Mouse (Mus musculus) thymus, adult 2 months (tissue): ENCODE measurements at regions not wholly inside any gene's neighbourhood (a gene's known extent, or its start where the extent isn't known, plus 50 kb on each side); places are given as distances from the start of the nearest gene placed in this dataset.

Experiments
- DNase-seq: peaks from one replicate; pipeline ENCODE4 v3.0.0; 2021
- H3K27ac ChIP-seq: fragments of 200-500 bp; 2 replicates; pipeline ENCODE4 v1.5.1; 2012; ENCODE audit warnings: low read length, control low read depth; ENCODE audit not compliant: control insufficient read depth, insufficient read depth
- H3K27me3 ChIP-seq: fragments of 200-500 bp; 2 replicates; pipeline ENCODE4 v1.6.1; 2012; ENCODE audit warnings: mild to moderate bottlenecking, low read length, moderate library complexity, mixed read lengths; ENCODE audit not compliant: control insufficient read depth, insufficient read depth
- H3K36me3 ChIP-seq: fragments of 200-500 bp; 2 replicates; pipeline ENCODE4 v1.6.1; 2012; ENCODE audit warnings: mild to moderate bottlenecking, low read length, moderate library complexity; ENCODE audit not compliant: control insufficient read depth, insufficient read depth
- H3K4me1 ChIP-seq: fragments of 200-500 bp; replicated peaks from 2 replicates; pipeline ENCODE4 v1.6.1; 2012; ENCODE audit warnings: low read length; ENCODE audit not compliant: control insufficient read depth, insufficient read depth
- H3K4me3 ChIP-seq: fragments of 200-500 bp; 2 replicates; pipeline ENCODE4 v1.5.1; 2012; ENCODE audit warnings: mild to moderate bottlenecking, low read length, control low read depth, moderate library complexity; ENCODE audit not compliant: control insufficient read depth, insufficient read depth
- CTCF ChIP-seq: fragments of 200-500 bp; IDR thresholded peaks from 2 replicates; pipeline ENCODE4 v1.5.1; 2012; ENCODE audit warnings: mild to moderate bottlenecking, control low read depth, low read length, moderate library complexity, borderline replicate concordance; ENCODE audit not compliant: control insufficient read depth, poor library complexity, insufficient read depth; ENCODE audit errors: extremely low read depth
- POLR2A ChIP-seq: fragments of 200-500 bp; IDR thresholded peaks from 2 replicates; pipeline ENCODE4 v1.6.1; 2012; ENCODE audit warnings: mild to moderate bottlenecking, low read length, control low read depth, moderate library complexity; ENCODE audit not compliant: control insufficient read depth, poor library complexity, insufficient read depth; ENCODE audit errors: extremely low read depth
- WGBS: fragments of 180-500 bp; shearing (Covaris S2); methylation state at CpG from one replicate; pipeline ENCODE4 v1.1.7; 2018; 5-methylcytosine and 5-hydroxymethylcytosine counted together

- Histone ChIP-seq H3K4me1 (no peaks in the 10 kb centered on the region), H3K27ac (no peak overlapping the region), H3K27me3 (no peaks in the 10 kb centered on the region), H3K36me3 (no peaks in the 10 kb centered on the region), H3K4me3 (no peak overlapping the region)
- no peak for DNase-seq
- TF ChIP-seq CTCF, result no peak
- TF ChIP-seq POLR2A, result no peak
- 77% methylated on average over 2 of the region's 2 CpGs for WGBS
These were observed 621.4 kb downstream of the Slc4a3 start for GRCm38 (mm10) chr1:76167486-76167885.

GRCm38 (mm10) chr1:76181181-76181580, 635.1 kb downstream of the Slc4a3 start:
- H3K4me3 ChIP-seq, result no peak overlapping the region
- no peaks in the 10 kb centered on the region for H3K36me3 ChIP-seq
- no peaks in the 10 kb centered on the region for H3K27me3 ChIP-seq
- TF ChIP-seq CTCF (no peak), POLR2A (no peak)
- H3K4me1 ChIP-seq, result no peaks in the 10 kb centered on the region
- no peak overlapping the region for H3K27ac ChIP-seq
- no peak for DNase-seq
- 89% methylated on average over 3 of the region's 3 CpGs for whole genome bisulfite sequencing

GRCm38 (mm10) chr1:76194844-76195243, 648.8 kb downstream of the Slc4a3 start:
- no peaks in the 10 kb centered on the region for H3K36me3 ChIP-seq
- no peaks in the 10 kb centered on the region for H3K27me3 ChIP-seq
- no peak for DNase-seq
- WGBS, result 85% methylated on average over 4 of the region's 4 CpGs
- H3K4me1 ChIP-seq, result no peaks in the 10 kb centered on the region
- no peak overlapping the region for H3K4me3 ChIP-seq
- H3K27ac ChIP-seq, result no peak overlapping the region
- TF ChIP-seq POLR2A (no peak), CTCF (no peak)

- no peak for DNase-seq
- Histone ChIP-seq H3K27me3 (no peaks in the 10 kb centered on the region), H3K4me3 (no peak overlapping the region), H3K36me3 (no peaks in the 10 kb centered on the region), H3K4me1 (no peaks in the 10 kb centered on the region), H3K27ac (no peak overlapping the region)
- TF ChIP-seq POLR2A (no peak), CTCF (no peak)
- 81% methylated on average over 3 of the region's 3 CpGs for WGBS
These were observed 651.6 kb downstream of the Slc4a3 start for GRCm38 (mm10) chr1:76197651-76198050.

GRCm38 (mm10) chr1:76200906-76201305, 654.8 kb downstream of the Slc4a3 start:
- H3K4me3 ChIP-seq, result no peak overlapping the region
- WGBS, result 88% methylated on average over 3 of the region's 3 CpGs

GRCm38 (mm10) chr1:76212486-76212885, 666.4 kb downstream of the Slc4a3 start:
- DNase-seq, result no peak
- Histone ChIP-seq H3K36me3 (no peaks in the 10 kb centered on the region), H3K27me3 (no peaks in the 10 kb centered on the region), H3K4me3 (no peak overlapping the region), H3K27ac (no peak overlapping the region), H3K4me1 (no peaks in the 10 kb centered on the region)
- 98% methylated on average over 5 of the region's 5 CpGs for WGBS
- no peak for TF ChIP-seq POLR2A
- no peak for TF ChIP-seq CTCF

More at GRCm38 (mm10) chr1:76200906-76201305, 654.8 kb downstream of the Slc4a3 start:
- Histone ChIP-seq H3K27me3 (no peaks in the 10 kb centered on the region), H3K4me1 (no peaks in the 10 kb centered on the region), H3K27ac (no peak overlapping the region), H3K36me3 (no peaks in the 10 kb centered on the region)
- no peak for DNase-seq
- TF ChIP-seq CTCF (no peak), POLR2A (no peak)

GRCm38 (mm10) chr1:76244721-76245120, 698.7 kb downstream of the Slc4a3 start:
- WGBS, result 76% methylated on average over 3 of the region's 3 CpGs

More at GRCm38 (mm10) chr1:76244721-76245120, 698.7 kb downstream of the Slc4a3 start:
- no peak for DNase-seq
- Histone ChIP-seq H3K27ac (no peak overlapping the region), H3K27me3 (no peaks in the 10 kb centered on the region), H3K4me3 (no peak overlapping the region), H3K4me1 (no peaks in the 10 kb centered on the region), H3K36me3 (no peaks in the 10 kb centered on the region)
- TF ChIP-seq POLR2A, result no peak
